Mouse (Mus musculus) CD4-positive, CD25-positive, alpha-beta regulatory T cell, adult 2 months (primary cell): Measurements from ENCODE around the gene Map1lc3a.

ENCODE experiments used
- DNase-seq: peaks from one replicate; pipeline ENCODE4 v3.0.0-alpha.2; 2012; ENCODE audit warnings: low read depth, low spot score

The Map1lc3a gene

DNA sequence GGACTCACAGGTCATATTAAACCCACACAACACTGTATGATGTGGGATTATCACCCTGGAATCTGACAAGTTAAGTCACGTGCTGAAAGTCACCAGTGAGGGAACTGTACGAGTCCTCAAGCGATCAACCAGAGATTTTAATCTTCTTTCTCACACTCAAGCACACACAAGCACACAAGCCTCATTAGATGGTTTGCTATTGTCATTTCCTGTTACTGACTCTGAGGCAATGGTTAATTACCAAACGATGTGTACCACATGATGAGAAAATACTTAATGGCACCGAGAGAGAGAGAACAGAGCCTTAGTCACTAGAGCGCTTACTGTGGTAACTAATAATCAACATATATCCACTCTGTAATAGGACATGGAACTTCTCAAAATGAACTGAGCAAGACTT, 9.6 kb downstream of the Map1lc3a start:
- no peak for DNase-seq

DNA sequence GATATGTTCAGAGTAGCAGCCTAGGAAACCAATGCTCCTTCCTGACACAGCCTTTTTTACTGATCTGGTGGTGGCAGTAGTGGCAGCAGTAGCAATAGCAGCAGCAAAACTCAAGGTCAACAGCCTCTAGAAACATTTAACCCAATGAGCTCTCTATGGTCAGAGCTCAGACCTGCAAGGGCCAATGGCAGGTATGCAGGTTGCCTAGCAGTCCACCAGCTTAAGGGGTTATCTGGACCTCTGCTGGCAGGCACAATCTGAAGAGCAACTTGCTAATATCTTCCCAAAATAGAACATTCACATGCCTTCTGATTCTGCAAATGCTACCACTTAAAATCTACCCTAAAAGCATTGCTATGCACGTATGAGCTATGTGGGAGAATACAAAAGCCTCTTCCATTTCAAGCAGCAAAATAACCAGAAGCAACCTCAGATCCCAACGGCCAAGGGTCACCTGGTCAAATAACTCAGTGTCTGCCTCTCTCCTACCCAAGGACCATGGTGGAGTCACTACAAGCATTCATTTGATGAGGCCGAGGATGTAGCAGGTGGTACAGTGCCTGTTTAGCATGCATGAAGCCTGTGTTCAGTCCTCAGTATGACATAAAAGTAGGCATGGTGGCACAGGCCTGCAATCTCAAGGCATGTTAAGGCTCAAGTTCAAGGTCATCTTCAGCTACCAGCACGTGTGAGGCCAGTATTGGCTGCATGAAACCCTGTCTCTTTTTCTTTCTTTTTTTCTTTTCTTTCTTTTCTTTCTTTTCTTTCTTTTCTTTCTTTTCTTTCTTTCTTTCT, 11.6 kb downstream of the Map1lc3a start:
- DNase-seq = no peak

- DNase-seq = no peak
Observed at GRCm38 (mm10) chr2:155290066-155290465, 14.0 kb downstream of the Map1lc3a start.

- no peak for DNase-seq
Observed at GRCm38 (mm10) chr2:155293382-155293781, 17.3 kb downstream of the Map1lc3a start.

DNA sequence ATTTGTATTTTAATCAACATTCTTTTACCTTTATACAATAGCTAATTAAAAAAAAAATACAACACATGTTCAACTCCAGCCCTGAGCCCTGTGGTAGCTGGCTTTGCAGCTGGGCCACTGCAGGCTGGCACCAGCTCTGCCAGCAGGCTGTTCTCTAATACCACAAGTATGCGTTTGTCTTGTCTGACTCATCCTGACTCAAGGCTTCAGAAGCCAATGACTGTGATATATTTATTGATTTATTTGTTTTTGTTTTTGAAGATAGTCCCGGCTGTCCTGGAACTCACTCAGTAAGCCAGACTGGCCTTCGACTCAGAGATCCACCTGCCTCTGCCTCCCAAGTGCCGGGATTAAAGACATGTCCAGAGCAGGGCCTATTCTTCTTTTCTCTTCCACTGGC, 17.8 kb downstream of the Map1lc3a start:
- DNase-seq = no peak

DNA sequence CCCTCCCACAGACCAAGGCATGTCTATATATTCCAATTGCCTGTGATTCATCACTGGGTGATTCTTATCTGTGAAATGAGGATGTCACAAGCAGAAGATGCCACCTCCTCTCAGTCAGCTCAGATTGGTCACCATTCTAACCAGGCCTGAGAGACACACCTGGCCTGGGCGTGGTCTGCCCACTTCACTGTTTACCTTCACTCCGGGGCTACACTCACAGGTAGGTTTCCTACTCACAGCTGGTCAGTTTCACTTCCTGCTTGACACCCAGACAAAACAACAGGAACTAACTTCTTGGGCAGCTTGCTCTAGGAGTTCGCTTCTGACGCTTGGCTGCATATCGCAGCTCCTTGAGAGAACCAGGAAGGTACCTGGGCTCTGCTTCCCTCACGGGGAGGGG, 19.4 kb downstream of the Map1lc3a start:
- no peak for DNase-seq

DNA sequence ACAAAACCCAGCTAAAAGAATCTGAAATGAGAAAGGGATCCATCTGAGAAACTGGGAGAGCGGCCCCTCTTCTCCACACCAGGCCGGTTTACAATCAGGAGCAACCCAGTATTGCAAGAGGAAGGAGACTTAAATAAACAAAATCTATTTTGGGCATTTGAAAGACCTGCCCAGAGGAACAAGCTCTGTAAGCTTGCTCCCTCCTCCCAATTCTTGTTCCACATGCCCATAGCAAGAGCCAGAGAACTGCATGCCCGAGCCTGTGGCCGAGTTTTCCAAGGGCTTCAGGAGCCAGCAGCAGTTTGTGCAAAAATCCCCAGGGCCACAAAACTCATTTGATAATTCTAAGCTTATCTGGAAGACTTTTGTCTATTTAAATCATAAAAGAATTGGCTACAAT, 23.5 kb downstream of the Map1lc3a start:
- DNase-seq = no peak

- DNase-seq = peak; percentile 7
Observed at GRCm38 (mm10) chr2:155308936-155309592, 33.0 kb downstream of the Map1lc3a start.

- DNase-seq = no peak
Observed at GRCm38 (mm10) chr2:155313671-155314070, 37.6 kb downstream of the Map1lc3a start.

DNA sequence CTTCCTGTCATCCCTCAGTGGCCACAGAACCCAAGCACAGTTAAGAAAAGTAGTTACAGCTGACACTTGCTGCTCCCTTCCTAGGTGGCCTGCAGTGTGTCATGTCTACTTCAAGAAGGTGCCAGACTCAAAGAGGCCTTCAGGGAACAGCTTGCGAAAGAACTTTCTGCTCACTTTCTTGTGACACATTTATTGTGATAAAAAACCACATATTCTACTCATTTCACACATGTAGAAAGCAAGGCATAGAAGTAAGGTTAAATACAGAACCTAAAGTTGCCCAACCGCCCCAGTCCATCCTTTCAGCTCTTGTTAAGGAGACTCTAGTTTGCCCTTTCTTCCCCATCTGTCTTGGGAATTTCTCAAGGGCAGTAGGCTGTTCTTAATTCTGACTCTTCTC, 42.5 kb downstream of the Map1lc3a start:
- DNase-seq = no peak

- no peak for DNase-seq
Observed at GRCm38 (mm10) chr2:155320596-155320995, 44.5 kb downstream of the Map1lc3a start.

DNA sequence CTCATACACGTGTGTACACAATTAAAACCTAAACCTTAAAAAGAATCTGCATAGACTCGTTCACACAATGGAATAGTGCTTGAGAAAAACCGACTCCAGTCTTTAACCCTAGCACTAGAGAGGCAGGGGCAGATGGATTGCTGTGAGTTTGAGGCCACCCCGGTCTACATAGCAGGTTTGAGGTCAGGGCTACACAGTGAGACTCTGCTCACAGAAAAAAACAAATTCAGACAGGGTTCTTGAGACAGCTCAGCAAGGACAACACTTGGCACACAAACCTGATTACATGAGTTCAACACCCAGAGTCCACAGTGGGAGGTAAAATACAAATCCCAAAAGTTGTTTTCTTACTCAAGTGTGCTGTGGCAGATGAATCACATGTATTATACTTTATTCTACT, 49.9 kb downstream of the Map1lc3a start:
- no peak for DNase-seq
